11 mouse cellular contexts compared by ENCODE assay signal in the genomic region with DNA sequence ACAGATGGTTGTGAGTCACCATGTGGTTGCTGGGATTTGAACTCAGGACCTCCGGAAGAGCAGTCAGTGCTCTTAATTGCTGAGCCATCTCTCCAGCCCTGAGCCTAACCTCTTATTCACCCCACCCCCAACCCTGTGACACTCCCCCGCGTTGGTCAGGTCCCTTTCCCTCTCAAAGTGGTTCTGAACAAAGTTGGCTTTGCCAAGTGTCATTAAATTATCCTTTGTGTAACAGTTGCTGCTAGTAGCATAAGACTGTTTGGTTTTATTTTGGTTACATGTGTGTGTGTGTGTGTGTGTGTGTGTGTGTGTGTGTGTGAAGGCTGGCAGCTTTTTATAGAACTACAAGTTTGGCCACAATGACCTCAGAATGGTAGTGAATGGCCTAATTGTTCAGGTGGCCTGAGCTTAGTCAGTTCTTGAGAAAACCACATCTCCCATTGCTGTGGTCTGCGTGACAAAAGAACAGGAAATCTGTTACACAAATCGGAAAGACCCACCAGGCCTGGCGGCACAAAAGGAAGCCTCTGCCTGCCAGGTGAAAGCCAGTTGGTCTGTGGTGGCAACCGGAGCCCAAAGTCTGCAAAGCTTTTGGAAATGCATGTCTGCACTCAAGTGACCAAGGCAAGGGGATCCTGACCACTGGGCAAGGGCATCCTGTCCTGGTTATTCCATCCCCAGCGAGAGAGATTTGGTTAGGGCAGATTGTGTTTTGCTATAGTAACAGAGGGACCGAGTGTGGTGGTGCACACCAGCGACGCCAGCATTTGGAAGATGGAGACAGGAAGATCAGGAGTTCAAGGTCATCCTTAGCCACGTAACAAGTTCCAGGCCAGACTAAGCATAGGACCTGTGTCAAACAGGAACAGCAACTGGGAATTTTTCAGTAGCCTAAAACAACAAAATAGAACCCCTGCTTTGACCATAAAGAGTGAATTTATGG. TPM values are rescaled to one million over a fixed set of nuclear protein-coding genes. Genes with fewer than 3 reads are reported as not detected.
DNase-seq lines count a peak whose midpoint lies in the region; ATAC-seq lines count a peak whose summit lies in the region.
"Had no signal": no experiment of that assay in that cellular context is flagged by ENCODE, and none has a peak within 500 bp of the region (broad histone marks: within the 10 kb centered on the region; RNA-seq: fewer than 3 reads in every experiment).

No protein-coding gene starts in this region.

- WGBS in kidney, embryonic 14.5 days, result 77% methylated on average over 12 of the region's 12 CpGs
- 74% methylated on average over 12 of the region's 12 CpGs for WGBS in forebrain, embryonic 16.5 days

- peak; percentile 74 for ATAC-seq in megakaryocyte progenitor cell, adult 5-6 weeks (replicated peaks; ENCODE audit: poor library complexity)
- ATAC-seq in kidney, embryonic 14.5 days (ENCODE audit: low FRiP score, low TSS enrichment), result no peak
- ATAC-seq in forebrain, embryonic 16.5 days, result no peak

- H3K4me2 ChIP-seq in kidney, embryonic 14.5 days (replicated peaks; ENCODE audit: low read depth, low read length), result no peak overlapping the region
- H3K4me2 ChIP-seq in forebrain, embryonic 16.5 days (ENCODE audit: low read length), result no peak overlapping the region
- H3K4me2 ChIP-seq: neural tube, embryonic 12.5 days had no signal

- peak; percentile 82 for DNase-seq in 3134 (ENCODE audit: extremely low read depth, insufficient read length, low spot score)
- DNase-seq in B cell, adult 2 months, result peak; percentile 56 to 63
- DNase-seq in layer of hippocampus, adult 9-11 months, result no peak
- DNase-seq: adrenal gland, postnatal 14 days; embryo, embryonic 11 days had no signal

- peaks cover 14% of the 10 kb centered on the region for H3K4me1 ChIP-seq in brown adipose tissue, adult 24 weeks (ENCODE audit: control insufficient read depth, insufficient read depth, insufficient read length, low read length)
- 0 out of 2 replicates have a peak, but pooled peaks cover 3% of the 10 kb centered on the region for H3K4me1 ChIP-seq in kidney, embryonic 14.5 days (ENCODE audit: control insufficient read depth, insufficient read depth, low read length)
- H3K4me1 ChIP-seq in forebrain, embryonic 16.5 days (replicated peaks; ENCODE audit: control insufficient read depth, insufficient read depth, low read length), result no peaks in the 10 kb centered on the region
- H3K4me1 ChIP-seq: limb, embryonic 12.5 days; neural tube, embryonic 12.5 days had no signal

- no peaks in the 10 kb centered on the region for H3K9me3 ChIP-seq in kidney, embryonic 14.5 days (ENCODE audit: control insufficient read depth, low read length)
- no peaks in the 10 kb centered on the region for H3K9me3 ChIP-seq in forebrain, embryonic 16.5 days (ENCODE audit: control insufficient read depth, low read length)
- H3K9me3 ChIP-seq: limb, embryonic 12.5 days; neural tube, embryonic 12.5 days had no signal

- H3K4me3 ChIP-seq in brown adipose tissue, adult 24 weeks (ENCODE audit: insufficient read depth, low read depth, low read length), result no peak overlapping the region
- no peak overlapping the region for H3K4me3 ChIP-seq in kidney, embryonic 14.5 days (ENCODE audit: low read length)
- no peak overlapping the region for H3K4me3 ChIP-seq in forebrain, embryonic 16.5 days (replicated peaks; ENCODE audit: low read length)
- H3K4me3 ChIP-seq: limb, embryonic 12.5 days; neural tube, embryonic 12.5 days had no signal

- H3K27ac ChIP-seq in brown adipose tissue, adult 24 weeks (replicated peaks; ENCODE audit: low read depth, low read length), result peak overlapping the region; percentile 56
- H3K27ac ChIP-seq in kidney, embryonic 14.5 days (ENCODE audit: low read depth, low read length), result no peak overlapping the region
- H3K27ac ChIP-seq in forebrain, embryonic 16.5 days (ENCODE audit: low read length), result no peak overlapping the region
- H3K27ac ChIP-seq: limb, embryonic 12.5 days; neural tube, embryonic 12.5 days had no signal

- no peaks in the 10 kb centered on the region for H3K36me3 ChIP-seq in kidney, embryonic 14.5 days (ENCODE audit: control insufficient read depth, insufficient read depth, low read length)
- H3K36me3 ChIP-seq in forebrain, embryonic 16.5 days (ENCODE audit: control insufficient read depth, insufficient read depth), result no peaks in the 10 kb centered on the region
- H3K36me3 ChIP-seq: limb, embryonic 12.5 days; neural tube, embryonic 12.5 days had no signal

- no peak overlapping the region for H3K9ac ChIP-seq in kidney, embryonic 14.5 days (ENCODE audit: low read depth, low read length)
- H3K9ac ChIP-seq in forebrain, embryonic 16.5 days (replicated peaks; ENCODE audit: low read depth, low read length), result no peak overlapping the region
- H3K9ac ChIP-seq: limb, embryonic 12.5 days; neural tube, embryonic 12.5 days had no signal

- no peaks in the 10 kb centered on the region for H3K27me3 ChIP-seq in kidney, embryonic 14.5 days (ENCODE audit: control insufficient read depth, insufficient read depth, low read length)
- H3K27me3 ChIP-seq in forebrain, embryonic 16.5 days (replicated peaks; ENCODE audit: control insufficient read depth, insufficient read depth, low read length), result no peaks in the 10 kb centered on the region
- H3K27me3 ChIP-seq: limb, embryonic 12.5 days; neural tube, embryonic 12.5 days had no signal

RNA-seq across cellular contexts. Expression of gene Ak2, which starts 10.6 kb away (rescaled TPM):
- 311 and 382 TPM in 2 replicates for polyA plus RNA-seq in brown adipose tissue, adult 24 weeks (2012; ENCODE audit: insufficient read depth, insufficient read length, missing spikeins)
- 97.7 and 107 TPM in 2 replicates for total RNA-seq in megakaryocyte progenitor cell, adult 5-6 weeks (2015)
- total RNA-seq in megakaryocyte progenitor cell, adult 5-6 weeks (2017), result 165 and 176 TPM in 2 replicates
- polyA plus RNA-seq in kidney, embryonic 14.5 days (2014; fragmentation: Nextera tagmentation; extraction: Ambion mirVana), result 152 and 171 TPM in 2 replicates
- 96.9 and 103 TPM in 2 replicates for polyA plus RNA-seq in forebrain, embryonic 16.5 days (2015; fragmentation: Nextera tagmentation; extraction: Ambion mirVana)

RNA-seq across cellular contexts. Expression of gene Azin2, which starts 18.9 kb away (rescaled TPM):
- 3.8 and 4.8 TPM in 2 replicates for polyA plus RNA-seq in brown adipose tissue, adult 24 weeks (2012; ENCODE audit: insufficient read depth, insufficient read length, missing spikeins)
- 0.91 and 1.7 TPM in 2 replicates for total RNA-seq in megakaryocyte progenitor cell, adult 5-6 weeks (2015)
- 2.1 and 2.2 TPM in 2 replicates for total RNA-seq in megakaryocyte progenitor cell, adult 5-6 weeks (2017)
- polyA plus RNA-seq in kidney, embryonic 14.5 days (2014; fragmentation: Nextera tagmentation; extraction: Ambion mirVana), result 16.0 and 17.0 TPM in 2 replicates
- 9.8 and 10.3 TPM in 2 replicates for polyA plus RNA-seq in forebrain, embryonic 16.5 days (2015; fragmentation: Nextera tagmentation; extraction: Ambion mirVana)
